Mouse (Mus musculus) brain, embryonic 14.5 days (tissue): ENCODE results near the gene Cnnm4.

Source experiments
- CTCF ChIP-seq: fragments of 200-500 bp; IDR thresholded peaks from 2 replicates; pipeline ENCODE4 v1.5.1; 2012; ENCODE audit warnings: inconsistent platforms, mild to moderate bottlenecking, moderate library complexity, borderline replicate concordance; ENCODE audit not compliant: insufficient read depth, insufficient read length; ENCODE audit errors: extremely low read depth
- POLR2A ChIP-seq: fragments of 200-500 bp; IDR thresholded peaks from 2 replicates; pipeline ENCODE4 v1.6.1; 2012; ENCODE audit warnings: mild to moderate bottlenecking, inconsistent platforms, borderline replicate concordance; ENCODE audit not compliant: poor library complexity, insufficient read depth, insufficient read length, severe bottlenecking; ENCODE audit errors: extremely low read depth

GRCm38 (mm10) chr1:36461829-36462228, 9.6 kb upstream of the Cnnm4 start:
- TF ChIP-seq POLR2A (no peak), CTCF (no peak)
